Mouse (Mus musculus): ENCODE results near the gene Zdhhc14. TPM values are rescaled to one million over a fixed set of nuclear protein-coding genes. Genes with fewer than 3 reads are reported as not detected.

Zdhhc14 gene
- polyA plus RNA-seq, 1 experiment from 2014 or later = 2.2 TPM

DNA sequence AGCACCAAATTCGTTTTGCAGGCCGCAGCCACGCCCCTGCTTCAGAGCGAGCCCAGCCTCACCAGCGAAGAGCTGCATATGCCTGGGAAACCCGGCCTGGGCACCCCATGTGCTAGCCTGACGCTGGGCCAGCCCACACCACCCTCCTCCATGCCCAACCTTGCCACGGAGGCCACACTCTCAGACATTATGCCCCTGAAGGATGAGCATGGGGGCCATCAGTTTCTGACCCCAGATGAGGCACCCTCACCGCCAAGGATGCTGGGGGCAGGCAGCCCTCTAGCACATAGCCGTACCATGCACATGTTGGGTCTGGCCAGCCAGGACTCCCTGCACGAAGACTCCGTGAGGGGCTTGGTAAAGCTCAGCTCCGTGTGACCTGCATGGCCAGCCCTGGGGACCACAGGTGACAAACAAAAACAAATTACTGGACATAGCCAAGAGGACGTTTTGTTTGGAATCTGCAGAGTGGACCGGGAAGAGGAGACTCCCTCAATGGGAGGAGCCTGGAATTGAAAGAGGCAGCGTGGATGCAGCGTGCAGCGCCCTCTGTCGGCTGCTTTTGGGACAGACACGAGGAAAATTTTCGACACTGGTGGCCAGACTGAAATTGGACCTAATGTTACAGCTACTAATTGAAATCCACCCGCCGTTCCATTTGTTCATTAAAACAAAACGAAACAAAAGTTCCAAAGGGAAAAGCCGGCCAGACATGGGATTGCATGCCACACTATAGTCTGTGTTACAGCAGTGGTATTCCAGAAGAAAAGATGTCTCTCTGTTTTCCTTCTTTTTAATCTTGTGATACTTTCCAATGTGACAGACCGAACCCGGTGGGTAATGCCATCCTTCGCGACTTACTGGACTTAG, 260.6 kb downstream of the Zdhhc14 start:
- H3K4me1 ChIP-seq (replicated peaks; ENCODE audit: control insufficient read depth, insufficient read depth) = peaks cover 4% of the 10 kb centered on the region; the same call in 1 of the 2 replicates
- no peaks in the 10 kb centered on the region for H3K9me3 ChIP-seq (ENCODE audit: control insufficient read depth, low read length)
- DNase-seq (ENCODE audit: low spot score) = peak; percentile 85
- TF ChIP-seq CTCF (IDR thresholded peaks at IDR 0.05; ENCODE audit: low read depth) (peak; percentile 96), EP300 (optimal IDR thresholded peaks at IDR 0.05) (no peak)
- H3K27ac ChIP-seq (replicated peaks) = no peak overlapping the region
- WGBS = 10% methylated on average over 29 of the region's 29 CpGs
- H3K4me2 ChIP-seq (replicated peaks; ENCODE audit: low read depth) = peak overlapping the region; percentile 70
- H3K9ac ChIP-seq (ENCODE audit: low read length) = peak overlapping the region; percentile 50; the same call in 1 of the 2 replicates
- H3K4me3 ChIP-seq (ENCODE audit: low read depth, low read length) = peak overlapping the region; percentile 40
- H3K36me3 ChIP-seq (ENCODE audit: control insufficient read depth, insufficient read depth, low read length) = no peaks in the 10 kb centered on the region
- peak; percentile 58 for ATAC-seq (ENCODE audit: low FRiP score, low TSS enrichment)
- no peaks in the 10 kb centered on the region for H3K27me3 ChIP-seq (ENCODE audit: control insufficient read depth, insufficient read depth, low read length)

DNA sequence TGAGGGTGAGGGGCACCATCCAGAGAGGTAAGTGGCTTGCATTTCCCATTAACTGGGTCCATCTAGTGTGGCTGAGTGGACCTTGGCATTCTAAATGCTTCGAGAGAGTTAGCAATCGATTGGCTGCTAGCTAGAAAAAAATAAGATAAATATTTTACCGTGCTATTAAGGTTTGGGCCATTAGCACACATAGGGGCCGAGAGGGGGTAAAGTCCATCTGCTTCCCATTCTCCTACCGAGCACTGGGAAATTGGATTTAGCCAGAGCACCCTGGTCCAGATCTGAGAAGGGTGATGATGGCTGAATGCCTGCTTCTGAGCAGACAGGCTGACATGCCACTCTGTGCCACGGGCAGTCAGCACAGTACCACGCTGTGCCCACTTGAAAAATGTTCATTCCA, 263.1 kb downstream of the Zdhhc14 start:
- Histone ChIP-seq H3K27me3 (ENCODE audit: control insufficient read depth, insufficient read depth, low read length) (no peaks in the 10 kb centered on the region), H3K9me3 (ENCODE audit: control insufficient read depth, low read length) (no peaks in the 10 kb centered on the region), H3K4me1 (replicated peaks; ENCODE audit: control insufficient read depth, insufficient read depth) (peaks cover 4% of the 10 kb centered on the region; the same call in 1 of the 2 replicates), H3K27ac (replicated peaks) (no peak overlapping the region), H3K4me3 (ENCODE audit: low read depth, low read length) (no peak overlapping the region), H3K4me2 (replicated peaks; ENCODE audit: low read depth) (no peak overlapping the region), H3K9ac (ENCODE audit: low read length) (no peak overlapping the region), H3K36me3 (ENCODE audit: control insufficient read depth, insufficient read depth, low read length) (no peaks in the 10 kb centered on the region)
- ATAC-seq (ENCODE audit: low FRiP score, low TSS enrichment) = no peak
- DNase-seq (ENCODE audit: low spot score) = no peak
- 64% methylated on average over 7 of the region's 7 CpGs for WGBS
- TF ChIP-seq EP300 (optimal IDR thresholded peaks at IDR 0.05) = no peak
- TF ChIP-seq CTCF (IDR thresholded peaks at IDR 0.05; ENCODE audit: low read depth) = no peak

DNA sequence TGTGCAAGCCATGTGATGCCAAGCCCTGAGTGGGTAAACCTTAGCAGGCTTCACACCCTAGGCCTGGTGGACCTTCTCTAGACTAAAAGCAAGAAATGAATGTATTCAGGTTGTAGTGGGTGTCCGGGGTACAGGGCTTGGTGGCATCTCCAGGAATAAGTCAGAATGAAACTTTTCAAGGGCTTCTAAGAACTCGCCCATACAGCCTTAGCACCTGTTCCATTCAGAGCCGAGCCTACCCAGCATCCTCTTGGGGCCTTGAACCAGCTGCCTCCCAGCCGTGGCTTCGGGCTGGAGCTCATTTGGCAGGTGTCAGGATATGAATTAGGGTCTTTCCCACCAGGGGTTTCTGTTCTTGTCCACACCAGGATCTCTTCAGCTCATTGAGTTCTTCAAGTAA, 263.7 kb downstream of the Zdhhc14 start:
- ATAC-seq (ENCODE audit: low FRiP score, low TSS enrichment) (no peak), DNase-seq (ENCODE audit: low spot score) (no peak)
- TF ChIP-seq EP300 (optimal IDR thresholded peaks at IDR 0.05) (no peak), CTCF (IDR thresholded peaks at IDR 0.05; ENCODE audit: low read depth) (no peak)
- Histone ChIP-seq H3K27ac (replicated peaks) (no peak overlapping the region), H3K27me3 (ENCODE audit: control insufficient read depth, insufficient read depth, low read length) (no peaks in the 10 kb centered on the region), H3K4me2 (replicated peaks; ENCODE audit: low read depth) (no peak overlapping the region), H3K36me3 (ENCODE audit: control insufficient read depth, insufficient read depth, low read length) (no peaks in the 10 kb centered on the region), H3K4me3 (ENCODE audit: low read depth, low read length) (no peak overlapping the region), H3K4me1 (replicated peaks; ENCODE audit: control insufficient read depth, insufficient read depth) (peaks cover 4% of the 10 kb centered on the region; the same call in 1 of the 2 replicates), H3K9ac (ENCODE audit: low read length) (no peak overlapping the region), H3K9me3 (ENCODE audit: control insufficient read depth, low read length) (no peaks in the 10 kb centered on the region)
- 69% methylated on average over 5 of the region's 5 CpGs for whole genome bisulfite sequencing

DNA sequence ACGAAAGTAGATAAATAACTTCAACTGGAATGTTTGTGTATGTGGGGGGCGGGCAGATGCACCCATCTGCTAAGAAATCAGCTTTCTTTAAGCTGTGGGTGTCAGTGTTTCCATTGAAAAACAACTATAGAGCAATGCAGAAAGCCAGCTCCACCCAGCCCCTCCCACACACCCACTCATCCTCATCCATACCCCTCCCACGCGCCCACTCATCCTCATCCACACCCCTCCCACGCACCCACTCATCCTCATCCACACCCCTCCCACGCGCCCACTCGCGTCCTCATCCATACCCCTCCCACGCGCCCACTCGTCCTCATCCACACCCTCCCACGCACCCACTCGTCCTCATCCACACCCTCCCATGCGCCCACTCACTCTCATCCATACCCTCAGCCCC, 264.5 kb downstream of the Zdhhc14 start:
- Histone ChIP-seq H3K27ac (replicated peaks) (no peak overlapping the region), H3K27me3 (ENCODE audit: control insufficient read depth, insufficient read depth, low read length) (no peaks in the 10 kb centered on the region), H3K4me2 (replicated peaks; ENCODE audit: low read depth) (no peak overlapping the region), H3K4me1 (replicated peaks; ENCODE audit: control insufficient read depth, insufficient read depth) (peaks cover 4% of the 10 kb centered on the region; the same call in 1 of the 2 replicates), H3K9me3 (ENCODE audit: control insufficient read depth, low read length) (no peaks in the 10 kb centered on the region), H3K4me3 (ENCODE audit: low read depth, low read length) (no peak overlapping the region), H3K9ac (ENCODE audit: low read length) (no peak overlapping the region), H3K36me3 (ENCODE audit: control insufficient read depth, insufficient read depth, low read length) (no peaks in the 10 kb centered on the region)
- DNase-seq (ENCODE audit: low spot score) (no peak), ATAC-seq (ENCODE audit: low FRiP score, low TSS enrichment) (no peak)
- 82% methylated on average over 15 of the region's 15 CpGs for WGBS
- TF ChIP-seq CTCF (IDR thresholded peaks at IDR 0.05; ENCODE audit: low read depth) = no peak
- no peak for TF ChIP-seq EP300 (optimal IDR thresholded peaks at IDR 0.05)

DNA sequence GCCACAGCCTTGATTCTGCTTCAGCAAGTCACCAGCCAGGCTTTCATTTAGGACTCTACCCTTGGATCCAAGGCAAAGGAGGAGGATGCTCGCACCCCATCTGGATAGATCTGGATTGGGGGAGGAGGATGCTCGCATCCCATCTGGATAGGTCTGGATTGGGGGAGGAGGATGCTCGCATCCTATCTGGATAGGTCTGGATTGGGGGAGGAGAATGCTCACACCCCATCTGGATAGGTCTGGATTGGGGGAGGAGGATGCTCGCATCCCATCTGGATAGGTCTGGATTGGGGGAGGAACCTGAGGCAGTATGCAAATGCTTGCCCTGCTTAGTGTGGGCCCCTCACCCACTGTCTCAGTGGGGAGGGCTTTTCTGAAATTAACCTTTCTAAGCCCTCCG, 271.4 kb downstream of the Zdhhc14 start:
- no peak overlapping the region for H3K4me3 ChIP-seq (ENCODE audit: low read depth, low read length)
- H3K4me1 ChIP-seq (replicated peaks; ENCODE audit: control insufficient read depth, insufficient read depth) = no peaks in the 10 kb centered on the region
- ATAC-seq (ENCODE audit: low FRiP score, low TSS enrichment) = no peak
- H3K27me3 ChIP-seq (ENCODE audit: control insufficient read depth, insufficient read depth, low read length) = no peaks in the 10 kb centered on the region
- H3K36me3 ChIP-seq (ENCODE audit: control insufficient read depth, insufficient read depth, low read length) = no peaks in the 10 kb centered on the region
- H3K4me2 ChIP-seq (replicated peaks; ENCODE audit: low read depth) = no peak overlapping the region
- H3K27ac ChIP-seq (replicated peaks) = no peak overlapping the region
- no peaks in the 10 kb centered on the region for H3K9me3 ChIP-seq (ENCODE audit: control insufficient read depth, low read length)
- H3K9ac ChIP-seq (ENCODE audit: low read length) = no peak overlapping the region
- DNase-seq (ENCODE audit: low spot score) = no peak
- no peak for TF ChIP-seq EP300 (optimal IDR thresholded peaks at IDR 0.05)
- no peak for TF ChIP-seq CTCF (IDR thresholded peaks at IDR 0.05; ENCODE audit: low read depth)
- WGBS = 96% methylated on average over 5 of the region's 5 CpGs

DNA sequence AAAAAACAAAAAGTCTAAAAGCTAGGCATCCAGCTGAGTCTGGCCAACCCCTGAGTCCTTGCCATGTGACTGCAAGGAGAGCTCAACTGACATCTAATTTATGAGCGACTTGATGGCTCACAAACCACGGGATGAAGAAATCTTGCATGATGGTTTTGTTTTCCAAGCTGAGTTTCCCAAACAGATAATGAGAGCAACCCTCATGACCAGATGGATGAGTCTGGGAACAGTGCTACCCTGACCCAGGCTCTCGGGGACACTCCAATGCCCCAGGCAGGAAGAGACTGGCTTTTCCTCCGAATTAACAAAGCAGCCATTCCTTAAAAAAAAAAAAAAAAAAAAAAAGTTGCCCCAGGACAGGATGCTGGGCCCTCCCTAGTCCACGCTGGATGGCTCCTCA, 271.9 kb downstream of the Zdhhc14 start:
- DNase-seq (ENCODE audit: low spot score) (no peak), ATAC-seq (ENCODE audit: low FRiP score, low TSS enrichment) (no peak)
- H3K9ac ChIP-seq (ENCODE audit: low read length) = no peak overlapping the region
- no peak overlapping the region for H3K4me3 ChIP-seq (ENCODE audit: low read depth, low read length)
- H3K27ac ChIP-seq (replicated peaks) = no peak overlapping the region
- 62% methylated on average over 5 of the region's 5 CpGs for WGBS
- H3K36me3 ChIP-seq (ENCODE audit: control insufficient read depth, insufficient read depth, low read length) = no peaks in the 10 kb centered on the region
- no peaks in the 10 kb centered on the region for H3K27me3 ChIP-seq (ENCODE audit: control insufficient read depth, insufficient read depth, low read length)
- H3K9me3 ChIP-seq (ENCODE audit: control insufficient read depth, low read length) = no peaks in the 10 kb centered on the region
- no peak for TF ChIP-seq EP300 (optimal IDR thresholded peaks at IDR 0.05)
- no peak for TF ChIP-seq CTCF (IDR thresholded peaks at IDR 0.05; ENCODE audit: low read depth)
- no peaks in the 10 kb centered on the region for H3K4me1 ChIP-seq (replicated peaks; ENCODE audit: control insufficient read depth, insufficient read depth)
- no peak overlapping the region for H3K4me2 ChIP-seq (replicated peaks; ENCODE audit: low read depth)
